ENCODE assay signal across 10 mouse cellular contexts in genomic region chr8:70309311-70309710, GRCm38 (mm10). TPM values are rescaled to one million over a fixed set of nuclear protein-coding genes. Genes with fewer than 3 reads are reported as not detected.
DNase-seq lines count a peak whose midpoint lies in the region; TF ChIP-seq lines count a peak whose summit lies in the region.
"Had no signal": no experiment of that assay in that cellular context is flagged by ENCODE, and none has a peak within 500 bp of the region (broad histone marks: within the 10 kb centered on the region; RNA-seq: fewer than 3 reads in every experiment).

No protein-coding gene starts in this region.

- no peaks in the 10 kb centered on the region for H3K9me3 ChIP-seq in ES-E14 (ENCODE audit: control insufficient read depth, insufficient read depth, low read depth, low read length)
- H3K9me3 ChIP-seq: embryonic facial prominence, embryonic 12.5 days; hindbrain, embryonic 12.5 days; lung, embryonic 15.5 days had no signal

- H3K4me3 ChIP-seq in ES-E14 (ENCODE audit: insufficient read depth in 1 of 2, low read depth in 1 of 2, low read length in 2 of 2, poor library complexity in 1 of 2, severe bottlenecking in 1 of 2), result no peak overlapping the region
- H3K4me3 ChIP-seq: embryonic facial prominence, embryonic 12.5 days; hindbrain, embryonic 12.5 days; lung, embryonic 15.5 days had no signal

- peak; percentile 69 to 70 for DNase-seq in layer of hippocampus, postnatal 10 days (ENCODE audit: low spot score in 2 of 2)
- no peak for DNase-seq in layer of hippocampus, postnatal 36 days
- peak; percentile 32 for DNase-seq in CD4-positive helper T cell, adult 2 months (ENCODE audit: low read depth, low spot score)
- peak; percentile 60 for DNase-seq in ES-E14 (ENCODE audit: low read depth, low spot score)
- peak; percentile 66 for DNase-seq in induced T-regulatory cell, adult 2 months (ENCODE audit: low read depth)
- no peak for DNase-seq in layer of hippocampus, adult 11-12 months (ENCODE audit: low spot score)
- DNase-seq in spleen, postnatal 14 days (ENCODE audit: low spot score in 2 of 2), result no peak

- no peak overlapping the region for H3K27ac ChIP-seq in ES-E14 (ENCODE audit: insufficient read depth, low read depth, low read length, poor library complexity, severe bottlenecking)
- H3K27ac ChIP-seq: embryonic facial prominence, embryonic 12.5 days; hindbrain, embryonic 12.5 days; lung, embryonic 15.5 days had no signal

- peaks cover 53% of the 10 kb centered on the region for H3K36me3 ChIP-seq in ES-E14 (ENCODE audit: control insufficient read depth, insufficient read depth, low read length, poor library complexity, severe bottlenecking)

- H3K4me1 ChIP-seq in ES-E14 (ENCODE audit: control insufficient read depth in 2 of 2, insufficient read depth in 2 of 2, low read length in 2 of 2, poor library complexity in 1 of 2), result no peaks in the 10 kb centered on the region
- H3K4me1 ChIP-seq: embryonic facial prominence, embryonic 12.5 days; hindbrain, embryonic 12.5 days; lung, embryonic 15.5 days had no signal

- H3K9ac ChIP-seq in ES-E14 (ENCODE audit: insufficient read depth, low read depth, low read length, poor library complexity, severe bottlenecking), result no peak overlapping the region
- H3K9ac ChIP-seq: embryonic facial prominence, embryonic 12.5 days; hindbrain, embryonic 12.5 days; lung, embryonic 15.5 days had no signal

- in situ Hi-C loops in ES-E14 (cut with MboI; ENCODE audit: low sequenced_read_pairs in 2 of 2, unreplicated experiment in 2 of 2), result no loop called here

TF ChIP-seq in ES-E14, 5 proteins besides CTCF, POLR2A, EP300 and RAD21:
- no peak for TF ChIP-seq ZNF384 (IDR thresholded peaks at IDR 0.05; ENCODE audit: low read depth, low read length)
- no peak for TF ChIP-seq MAFK (IDR thresholded peaks at IDR 0.05; ENCODE audit: insufficient read depth, low read depth, low read length)
- no peak for TF ChIP-seq CHD2 (IDR thresholded peaks at IDR 0.05; ENCODE audit: low read depth, low read length)
- no peak for TF ChIP-seq ZC3H11A (IDR thresholded peaks at IDR 0.05; ENCODE audit: borderline replicate concordance, low read depth, low read length)
- no peak for TF ChIP-seq HCFC1 (IDR thresholded peaks at IDR 0.05; ENCODE audit: borderline replicate concordance, insufficient read depth, low read length)

RNA-seq across cellular contexts. Expression of gene Cers1, which starts 6.3 kb away (rescaled TPM):
- total RNA-seq in layer of hippocampus, postnatal 10 days (2021), result 10 to 100 TPM; 94.6 to 99.0 TPM
- total RNA-seq in layer of hippocampus, postnatal 36 days (2021), result 100 to 1,000 TPM; 116 to 127 TPM
- total RNA-seq in ES-E14 (2012; rRNA removed), result 1.9 and 4.7 TPM in 2 replicates

RNA-seq across cellular contexts. Expression of gene Cope, which starts 7.0 kb away (rescaled TPM):
- 100 to 1,000 TPM; 122 to 145 TPM for total RNA-seq in layer of hippocampus, postnatal 10 days (2021)
- 100 to 1,000 TPM; 129 to 133 TPM for total RNA-seq in layer of hippocampus, postnatal 36 days (2021)
- total RNA-seq in ES-E14 (2012; rRNA removed), result 101 and 112 TPM in 2 replicates

RNA-seq across cellular contexts. Expression of gene Ddx49, which starts 7.0 kb away (rescaled TPM):
- total RNA-seq in layer of hippocampus, postnatal 10 days (2021), result 10 to 100 TPM; 49.0 to 53.0 TPM
- total RNA-seq in layer of hippocampus, postnatal 36 days (2021), result 10 to 100 TPM; 39.7 to 40.2 TPM
- 71.0 and 73.3 TPM in 2 replicates for total RNA-seq in ES-E14 (2012; rRNA removed)

RNA-seq across cellular contexts. Expression of gene Gdf1, which starts 20.3 kb away (rescaled TPM):
- total RNA-seq in layer of hippocampus, postnatal 10 days (2021), result 10 to 100 TPM; 13.2 to 23.5 TPM
- total RNA-seq in layer of hippocampus, postnatal 36 days (2021), result 10 to 100 TPM; 11.2 to 18.7 TPM
- total RNA-seq in ES-E14 (2012; rRNA removed), result 7.5 and 24.5 TPM in 2 replicates

RNA-seq across cellular contexts. Expression of gene Homer3, which starts 26.7 kb away (rescaled TPM):
- 10 to 100 TPM; 45.7 to 47.0 TPM for total RNA-seq in layer of hippocampus, postnatal 10 days (2021)
- total RNA-seq in layer of hippocampus, postnatal 36 days (2021), result 10 to 100 TPM; 77.3 to 86.6 TPM
- total RNA-seq in ES-E14 (2012; rRNA removed), result 34.4 and 39.0 TPM in 2 replicates

Comparison
In these comparisons a context has a peak if more than half of its experiments do, and no peak if none do; other contexts are left out.
1. DNase-seq: peak in layer of hippocampus, postnatal 10 days (2 of 2), CD4-positive helper T cell, adult 2 months (single experiment), ES-E14 (single experiment) and induced T-regulatory cell, adult 2 months (single experiment); none in layer of hippocampus, postnatal 36 days (0 of 2), layer of hippocampus, adult 11-12 months (single experiment) and spleen, postnatal 14 days (0 of 2).
2. RNA of gene Cers1, which starts 6.3 kb away (total RNA-seq): 116 to 127 TPM in layer of hippocampus, postnatal 36 days and 94.6 to 99.0 TPM in layer of hippocampus, postnatal 10 days; 1.9 to 4.7 TPM in ES-E14; every median in the first group is over 10 times any median in the second.